In the genomic region with DNA sequence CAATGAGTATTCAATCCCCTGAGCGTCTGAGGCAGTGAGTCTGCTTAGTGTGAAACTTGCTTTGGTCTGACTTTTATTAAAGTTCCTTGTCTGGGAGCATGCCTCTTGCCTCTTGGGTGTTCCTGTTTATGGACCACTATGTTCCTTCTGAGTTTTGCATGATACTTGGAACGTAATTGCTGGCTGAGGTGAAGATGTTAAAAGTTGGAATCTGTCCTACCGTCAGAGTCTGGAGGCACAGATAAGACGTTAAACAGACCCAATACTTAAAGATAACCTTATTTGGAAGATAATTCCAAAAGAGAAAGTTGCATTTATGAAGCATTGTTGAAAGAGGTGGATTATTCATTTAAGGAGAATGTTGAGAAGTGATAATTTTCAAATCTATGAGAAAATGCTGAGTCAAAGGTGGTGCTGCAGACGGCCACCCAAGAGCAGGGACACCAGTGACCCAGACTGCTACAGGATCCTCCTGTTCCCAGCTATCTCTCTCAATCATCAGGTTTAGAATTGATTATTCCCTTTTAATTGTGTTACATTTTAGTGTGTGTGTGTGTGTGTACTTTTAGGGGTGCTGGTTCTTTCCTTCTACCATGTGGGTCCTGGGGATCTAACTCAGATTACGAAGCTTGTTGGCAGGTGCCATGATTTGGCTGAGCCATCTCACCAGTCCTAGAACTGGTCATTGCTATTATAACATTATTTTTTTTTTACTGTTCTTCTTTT, we compare ENCODE assay signal across 14 mouse cellular contexts. TPM values are rescaled to one million over a fixed set of nuclear protein-coding genes. Genes with fewer than 3 reads are reported as not detected.
DNase-seq lines count a peak whose midpoint lies in the region; ATAC-seq lines count a peak whose summit lies in the region.
"Had no signal": no experiment of that assay in that cellular context is flagged by ENCODE, and none has a peak within 500 bp of the region (broad histone marks: within the 10 kb centered on the region; RNA-seq: fewer than 3 reads in every experiment).

No protein-coding gene starts in this region.

- no peaks in the 10 kb centered on the region for H3K36me3 ChIP-seq in midbrain, embryonic 11.5 days (ENCODE audit: control insufficient read depth, insufficient read depth, low read length)
- no peaks in the 10 kb centered on the region for H3K36me3 ChIP-seq in midbrain, embryonic 15.5 days (replicated peaks)
- no peaks in the 10 kb centered on the region for H3K36me3 ChIP-seq in liver, embryonic 12.5 days
- H3K36me3 ChIP-seq: embryonic facial prominence, embryonic 12.5 days; midbrain, embryonic 10.5 days had no signal

- H3K9me3 ChIP-seq in midbrain, embryonic 11.5 days (ENCODE audit: control insufficient read depth, low read length): no peaks in the 10 kb centered on the region
- no peaks in the 10 kb centered on the region for H3K9me3 ChIP-seq in midbrain, embryonic 15.5 days
- no peaks in the 10 kb centered on the region for H3K9me3 ChIP-seq in liver, embryonic 12.5 days (replicated peaks)
- H3K9me3 ChIP-seq: embryonic facial prominence, embryonic 12.5 days; midbrain, embryonic 10.5 days had no signal

- no peak overlapping the region for H3K4me2 ChIP-seq in midbrain, embryonic 11.5 days
- H3K4me2 ChIP-seq in midbrain, embryonic 15.5 days: no peak overlapping the region
- peak overlapping the region; percentile 56 for H3K4me2 ChIP-seq in liver, embryonic 12.5 days
- H3K4me2 ChIP-seq: embryonic facial prominence, embryonic 12.5 days had no signal

- no peak overlapping the region for H3K9ac ChIP-seq in midbrain, embryonic 11.5 days (ENCODE audit: low read length)
- H3K9ac ChIP-seq in midbrain, embryonic 15.5 days: no peak overlapping the region
- peak overlapping the region; percentile 67 for H3K9ac ChIP-seq in liver, embryonic 12.5 days
- H3K9ac ChIP-seq: embryonic facial prominence, embryonic 12.5 days had no signal

- WGBS in midbrain, embryonic 11.5 days: 82% methylated on average over 6 of the region's 6 CpGs
- 75% methylated on average over 6 of the region's 6 CpGs for WGBS in midbrain, embryonic 15.5 days
- WGBS in liver, embryonic 12.5 days (ENCODE audit: insufficient replicate concordance): 31% methylated on average over 6 of the region's 6 CpGs

- 0 out of 2 replicates have a peak, but pooled peaks cover 2% of the 10 kb centered on the region for H3K4me1 ChIP-seq in midbrain, embryonic 11.5 days (ENCODE audit: control insufficient read depth, insufficient read depth, low read length)
- no peaks in the 10 kb centered on the region for H3K4me1 ChIP-seq in midbrain, embryonic 15.5 days
- H3K4me1 ChIP-seq in liver, embryonic 12.5 days: peaks cover 67% of the 10 kb centered on the region
- H3K4me1 ChIP-seq: embryonic facial prominence, embryonic 12.5 days had no signal

- H3K27me3 ChIP-seq in midbrain, embryonic 11.5 days (ENCODE audit: control insufficient read depth, insufficient read depth, low read length): no peaks in the 10 kb centered on the region
- no peaks in the 10 kb centered on the region for H3K27me3 ChIP-seq in midbrain, embryonic 15.5 days (replicated peaks)
- no peaks in the 10 kb centered on the region for H3K27me3 ChIP-seq in liver, embryonic 12.5 days (replicated peaks)
- H3K27me3 ChIP-seq: embryonic facial prominence, embryonic 12.5 days had no signal

- peak; percentile 31 for DNase-seq in midbrain, embryonic 11.5 days (ENCODE audit: low spot score, missing footprints)
- peak; percentile 76 for DNase-seq in c-Kit-positive CD71-positive TER-119-positive erythroid progenitor cells, embryonic 14.5 days (ENCODE audit: low spot score)
- no peak for DNase-seq in kidney, postnatal 25 days
- DNase-seq in urinary bladder, postnatal 25 days (ENCODE audit: low spot score): no peak
- no peak for DNase-seq in spleen, adult 12 weeks (ENCODE audit: low spot score)
- DNase-seq: adrenal gland, postnatal 25 days had no signal

- ATAC-seq in midbrain, embryonic 11.5 days (ENCODE audit: low FRiP score): no peak
- ATAC-seq in midbrain, embryonic 15.5 days (replicated peaks): no peak
- ATAC-seq in liver, embryonic 12.5 days: peak; percentile 28; the same call in 1 of the 2 replicates
- ATAC-seq: activated CD4-positive, CD25-positive, alpha-beta regulatory T cell, adult 4 months; CD4-positive, CD25-positive, alpha-beta regulatory T cell, adult 4 months; hindbrain, postnatal 0 days had no signal

- H3K27ac ChIP-seq in midbrain, embryonic 11.5 days (ENCODE audit: low read depth, low read length): no peak overlapping the region
- H3K27ac ChIP-seq in midbrain, embryonic 15.5 days: no peak overlapping the region
- H3K27ac ChIP-seq in liver, embryonic 12.5 days: peak overlapping the region; percentile 97
- H3K27ac ChIP-seq: embryonic facial prominence, embryonic 12.5 days; hindbrain, postnatal 0 days; midbrain, embryonic 10.5 days had no signal

- H3K4me3 ChIP-seq in midbrain, embryonic 11.5 days (ENCODE audit: low read depth, low read length): no peak overlapping the region
- no peak overlapping the region for H3K4me3 ChIP-seq in midbrain, embryonic 15.5 days
- H3K4me3 ChIP-seq in liver, embryonic 12.5 days: peak overlapping the region; percentile 55
- H3K4me3 ChIP-seq: embryonic facial prominence, embryonic 12.5 days; midbrain, embryonic 10.5 days; myocyte had no signal

RNA-seq across cellular contexts. Expression of a gene that starts 4.6 kb away (rescaled TPM):
- polyA plus RNA-seq in midbrain, embryonic 11.5 days (2014; fragmentation: Nextera tagmentation; extraction: Ambion mirVana): 8.4 and 8.9 TPM in 2 replicates
- 10.9 and 12.0 TPM in 2 replicates for polyA plus RNA-seq in midbrain, embryonic 15.5 days (2015; fragmentation: Nextera tagmentation; extraction: Ambion mirVana)
- 32.6 and 32.7 TPM in 2 replicates for polyA plus RNA-seq in liver, embryonic 12.5 days (2016; fragmentation: Nextera tagmentation; extraction: Ambion mirVana)

Comparison
In these comparisons a context has a peak if more than half of its experiments do, and no peak if none do; other contexts are left out.
1. DNase-seq: peak in midbrain, embryonic 11.5 days (single experiment) and c-Kit-positive CD71-positive TER-119-positive erythroid progenitor cells, embryonic 14.5 days (single experiment); none in kidney, postnatal 25 days (0 of 2), urinary bladder, postnatal 25 days (single experiment) and spleen, adult 12 weeks (single experiment).